Mouse (Mus musculus) right cerebral cortex, postnatal 4 days (tissue): ENCODE measurements around the gene Isg20.

ENCODE experiments used
- DNase-seq: peaks from one replicate; pipeline ENCODE4 v3.0.0-alpha.2; 2022

Isg20 gene

GRCm38 (mm10) chr7:78904175-78904574 lies 9.0 kb upstream of the Isg20 start:
- DNase-seq = no peak

DNA sequence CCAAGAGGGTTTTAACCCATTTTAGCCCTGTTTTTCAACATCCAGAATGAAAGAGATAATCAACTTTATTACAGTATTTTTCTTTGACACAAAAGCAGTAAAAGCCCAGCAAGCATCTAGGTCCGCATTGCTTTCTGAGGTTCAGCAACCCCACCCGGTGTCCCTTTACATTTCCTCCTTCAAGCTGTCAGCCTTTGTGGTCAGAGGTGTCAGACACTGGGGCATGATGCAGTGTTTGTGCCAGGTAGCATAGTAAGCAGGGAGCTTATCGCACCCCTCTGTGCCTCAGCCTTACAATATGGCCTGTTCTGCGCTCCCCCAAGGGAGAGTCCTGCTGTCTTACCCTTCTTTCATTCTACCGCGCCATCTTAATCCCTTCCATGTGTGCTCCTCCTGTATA lies 4.2 kb upstream of the Isg20 start:
- no peak for DNase-seq

DNA sequence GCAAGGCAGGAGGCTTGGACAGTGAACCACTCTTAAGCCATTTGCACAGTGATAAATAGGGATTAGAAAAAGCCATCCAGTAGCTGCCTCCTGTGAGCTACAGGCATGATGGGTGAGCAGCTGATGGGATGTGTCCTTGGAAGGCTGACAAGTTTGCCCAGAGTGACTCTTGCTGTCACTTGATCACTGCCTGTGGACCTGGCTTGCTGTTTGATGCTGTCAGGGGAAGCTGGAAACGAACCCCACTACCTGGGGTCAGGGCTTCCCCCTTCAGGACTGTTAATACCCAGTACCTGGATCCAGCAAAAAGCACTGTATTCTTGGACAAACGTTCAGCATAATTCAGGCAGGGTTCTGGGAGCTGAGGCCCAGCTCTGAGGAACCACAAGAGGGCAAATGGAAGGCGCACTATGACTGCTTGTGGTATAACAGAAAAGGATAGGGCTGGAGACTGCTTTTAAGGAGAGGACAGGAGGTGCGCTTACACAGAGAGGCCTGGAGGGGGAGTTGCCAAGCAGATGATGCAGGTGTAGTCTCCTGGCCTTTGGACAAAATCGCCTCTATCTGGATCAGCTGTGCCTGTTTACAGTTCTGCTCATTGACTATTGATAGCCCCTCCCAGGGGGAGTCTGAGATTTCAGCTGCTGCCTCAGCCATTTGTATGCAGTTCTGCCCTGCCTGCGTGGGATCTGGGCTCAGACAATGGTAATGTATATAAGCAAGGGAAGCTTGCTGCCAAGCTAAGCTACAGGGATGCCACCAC lies 2.7 kb upstream of the Isg20 start:
- no peak for DNase-seq

GRCm38 (mm10) chr7:78911209-78911608 lies 2.0 kb upstream of the Isg20 start:
- DNase-seq = no peak

DNA sequence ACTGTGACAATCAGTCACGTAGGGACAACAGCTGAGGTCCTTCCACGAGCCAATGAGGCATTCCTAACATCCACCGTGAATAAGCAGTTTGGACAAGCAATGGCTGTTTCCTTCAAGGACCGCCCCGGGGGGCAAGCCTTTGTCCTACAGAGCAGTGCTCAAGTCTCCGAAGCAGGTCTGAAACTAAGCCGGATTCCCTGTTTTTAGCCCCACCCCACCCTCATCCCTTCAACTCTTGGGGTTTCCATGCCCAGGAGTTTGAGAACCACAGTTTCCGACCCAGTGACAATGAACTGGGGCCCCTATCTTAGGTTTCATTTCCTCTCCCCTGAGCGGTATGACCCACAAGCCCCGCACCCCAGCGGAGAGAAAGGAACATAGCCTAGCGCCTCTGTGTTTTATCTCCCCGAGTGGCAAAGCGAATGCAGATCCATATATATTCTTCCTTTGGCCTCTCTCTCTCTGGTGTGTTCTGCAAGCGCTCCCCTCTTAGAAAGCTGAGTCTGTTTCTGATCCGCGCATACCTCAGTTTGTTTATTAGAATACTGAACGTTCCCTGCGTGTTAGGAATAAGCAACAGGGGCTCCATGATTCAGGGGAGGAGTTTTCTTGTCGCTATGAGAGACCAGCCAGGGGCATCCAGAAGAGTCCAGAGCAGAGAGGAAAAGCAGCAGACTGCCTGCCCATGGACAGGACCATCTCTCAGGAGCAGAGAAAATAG lies 811 bp upstream of the Isg20 start:
- DNase-seq = no peak

DNA sequence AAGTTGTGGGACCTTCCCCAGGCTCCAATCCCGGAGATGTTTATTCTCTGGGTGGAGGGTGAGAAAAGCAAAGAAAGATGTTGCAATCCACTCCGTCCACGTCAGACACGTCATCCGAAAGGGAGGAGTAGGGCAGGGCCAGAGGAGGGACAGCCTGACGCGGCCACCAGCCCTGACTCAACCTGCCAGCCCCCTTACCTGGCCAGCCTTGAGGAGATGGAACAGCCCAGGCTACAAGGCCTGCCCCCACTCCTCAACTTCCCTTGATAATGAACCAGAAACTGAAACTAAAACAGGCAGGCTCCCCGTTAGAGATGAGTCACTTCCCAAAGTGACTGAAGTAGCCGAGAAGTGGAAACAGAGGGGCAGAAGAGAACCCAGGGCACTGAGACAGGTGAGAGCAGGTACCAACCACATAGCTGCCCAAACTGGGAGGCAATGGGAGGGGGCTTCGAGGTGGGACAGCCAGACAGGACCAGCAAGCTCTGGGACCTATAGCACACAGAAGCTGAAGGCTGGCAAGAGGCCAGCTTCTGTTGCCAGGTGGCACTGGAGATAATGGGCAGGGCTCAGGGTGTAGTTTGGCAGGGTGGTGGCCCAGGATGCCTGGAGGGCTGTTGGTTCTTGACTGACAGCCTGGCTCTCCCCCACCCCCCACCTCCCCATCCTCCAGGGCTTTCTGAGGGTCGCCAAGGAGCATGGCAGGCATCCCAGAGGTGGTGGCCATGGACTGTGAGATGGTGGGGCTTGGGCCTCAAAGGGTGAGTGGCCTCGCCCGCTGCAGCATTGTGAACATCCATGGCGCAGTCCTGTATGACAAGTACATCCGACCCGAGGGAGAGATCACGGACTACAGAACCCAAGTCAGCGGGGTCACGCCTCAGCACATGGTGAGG lies 673 bp downstream of the Isg20 start:
- no peak for DNase-seq

- DNase-seq = no peak
These were observed 1.3 kb downstream of the Isg20 start for GRCm38 (mm10) chr7:78914545-78914845.

DNA sequence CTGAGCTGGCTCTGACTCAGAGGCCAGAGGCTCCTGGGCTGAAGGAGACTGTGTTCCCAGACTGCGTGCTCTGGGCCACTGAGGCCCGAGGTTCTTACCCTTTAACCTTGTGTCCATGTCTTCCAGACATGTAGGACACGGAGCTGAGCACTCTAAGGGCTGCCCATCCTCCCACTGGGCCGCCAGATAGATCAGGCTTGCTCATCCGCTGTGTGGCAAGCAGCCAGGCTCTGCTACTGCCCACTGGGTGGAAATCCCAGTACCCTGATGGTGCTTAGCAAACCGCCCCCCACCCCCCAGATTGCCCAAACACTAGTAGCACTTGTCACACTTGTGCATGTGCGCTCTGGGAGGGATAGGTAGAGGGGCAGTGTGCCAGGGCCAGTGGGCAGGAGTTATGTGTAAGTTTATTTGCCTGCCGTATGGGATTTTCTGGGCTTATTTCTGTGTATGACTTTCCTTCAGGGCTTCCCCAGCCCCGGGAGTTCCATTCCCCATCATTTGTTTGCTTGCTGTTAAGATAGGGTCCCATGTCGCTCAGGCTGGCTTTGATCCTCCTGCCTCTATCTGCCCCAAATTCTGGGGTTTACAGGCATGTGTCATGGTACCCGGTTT lies 1.8 kb downstream of the Isg20 start:
- DNase-seq = no peak

GRCm38 (mm10) chr7:78918686-78919085 lies 5.5 kb downstream of the Isg20 start:
- DNase-seq = no peak

DNA sequence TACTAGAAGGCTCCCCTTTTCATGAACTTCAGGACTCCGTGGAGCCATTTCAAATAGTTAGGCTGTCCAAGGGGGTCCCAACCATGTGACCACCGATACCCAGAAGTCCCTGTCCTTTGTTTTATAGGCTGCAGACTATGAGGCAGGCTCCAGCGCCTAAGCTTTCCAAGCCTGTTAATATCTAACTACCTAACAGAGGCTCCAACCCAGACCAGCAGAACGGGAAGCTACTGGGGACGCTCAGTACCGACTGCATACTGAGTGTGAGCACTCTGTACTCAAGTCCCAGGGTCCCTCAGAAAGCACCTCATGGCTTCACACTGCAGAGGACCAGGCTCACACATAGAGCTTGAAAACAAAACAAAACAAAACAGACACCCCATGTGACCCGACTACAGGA lies 9.3 kb downstream of the Isg20 start:
- no peak for DNase-seq

GRCm38 (mm10) chr7:78924300-78924699 lies 11.1 kb downstream of the Isg20 start:
- peak; percentile 80 for DNase-seq

DNA sequence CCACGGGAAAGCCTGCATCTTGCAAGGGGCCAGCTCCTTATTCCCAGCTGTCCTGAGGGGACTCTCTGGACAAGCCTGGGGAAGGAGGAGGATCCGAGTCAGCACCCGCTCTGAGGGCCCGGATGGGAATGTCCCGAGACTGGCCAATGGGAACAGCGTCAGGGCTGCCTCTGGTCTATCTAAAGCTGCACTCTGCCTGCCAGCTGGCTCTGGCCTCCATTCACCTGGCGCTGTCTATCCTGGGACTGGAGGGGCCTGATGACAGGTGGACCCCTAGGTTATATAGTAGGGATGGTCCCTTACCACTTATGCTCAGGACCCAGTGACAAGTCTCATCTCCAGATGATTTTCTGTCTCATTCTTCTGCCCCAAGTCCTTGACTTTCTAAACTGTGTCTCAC lies 11.6 kb downstream of the Isg20 start:
- no peak for DNase-seq

GRCm38 (mm10) chr7:78925680-78926079 lies 12.5 kb downstream of the Isg20 start:
- DNase-seq = no peak

- no peak for DNase-seq
These were observed 12.9 kb downstream of the Isg20 start for GRCm38 (mm10) chr7:78926156-78926555.

- DNase-seq = no peak
These were observed 14.0 kb downstream of the Isg20 start for GRCm38 (mm10) chr7:78927266-78927665.

DNA sequence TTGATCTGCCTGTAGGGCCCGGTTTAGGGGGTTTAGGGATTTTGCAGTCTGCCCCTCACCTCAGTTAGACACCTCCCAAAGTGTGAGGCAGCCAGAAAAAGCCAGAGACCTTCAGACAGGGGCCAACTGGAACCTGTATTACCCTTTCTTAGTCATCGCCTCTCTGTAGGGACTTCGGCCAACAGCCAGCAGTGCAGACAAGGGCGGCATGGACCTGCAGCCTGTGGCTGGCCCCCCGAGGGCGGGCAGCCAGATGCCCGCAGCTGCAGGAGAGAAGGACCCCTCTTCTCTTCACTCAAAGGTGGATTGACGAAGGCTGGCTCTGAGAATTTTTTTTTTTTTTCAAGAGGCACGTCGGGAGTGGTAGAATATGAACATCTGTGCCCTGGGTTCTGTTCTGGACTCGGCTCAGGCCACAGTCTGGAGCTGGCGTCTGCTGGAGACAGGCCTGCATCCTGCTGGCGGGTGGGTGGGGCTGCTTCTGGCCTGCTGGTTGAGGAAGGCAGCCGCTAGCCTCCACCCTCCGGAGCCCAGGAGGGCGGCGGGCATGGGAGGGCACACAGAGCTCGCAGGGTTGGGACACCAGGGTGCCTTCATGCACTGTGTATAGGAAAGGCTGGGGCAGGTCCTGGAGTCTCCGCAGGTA lies 25.9 kb downstream of the Isg20 start:
- no peak for DNase-seq

DNA sequence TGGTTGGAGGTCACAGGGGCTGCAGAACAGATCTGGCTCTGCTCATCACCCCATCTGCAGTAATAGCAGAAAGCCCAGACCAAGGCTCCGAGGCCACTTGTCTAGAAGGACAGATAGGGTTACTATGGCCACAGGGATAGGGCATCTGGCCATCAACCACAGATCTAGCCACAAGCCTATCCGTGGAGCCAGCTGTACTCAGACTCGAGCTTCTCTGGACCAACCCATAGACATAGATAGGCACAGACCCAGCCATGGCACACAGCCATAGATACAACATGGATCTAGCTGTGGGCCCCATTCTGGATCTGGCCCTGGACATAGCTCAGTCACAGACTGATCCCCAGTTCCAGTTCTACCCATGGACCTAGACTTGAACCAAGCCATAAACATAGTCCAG lies 27.7 kb downstream of the Isg20 start:
- DNase-seq = no peak

- DNase-seq = no peak
These were observed 29.3 kb downstream of the Isg20 start for GRCm38 (mm10) chr7:78942544-78942943.

GRCm38 (mm10) chr7:78953886-78954572 lies 40.8 kb downstream of the Isg20 start:
- no peak for DNase-seq

- DNase-seq = no peak
These were observed 41.4 kb downstream of the Isg20 start for GRCm38 (mm10) chr7:78954619-78955018.

DNA sequence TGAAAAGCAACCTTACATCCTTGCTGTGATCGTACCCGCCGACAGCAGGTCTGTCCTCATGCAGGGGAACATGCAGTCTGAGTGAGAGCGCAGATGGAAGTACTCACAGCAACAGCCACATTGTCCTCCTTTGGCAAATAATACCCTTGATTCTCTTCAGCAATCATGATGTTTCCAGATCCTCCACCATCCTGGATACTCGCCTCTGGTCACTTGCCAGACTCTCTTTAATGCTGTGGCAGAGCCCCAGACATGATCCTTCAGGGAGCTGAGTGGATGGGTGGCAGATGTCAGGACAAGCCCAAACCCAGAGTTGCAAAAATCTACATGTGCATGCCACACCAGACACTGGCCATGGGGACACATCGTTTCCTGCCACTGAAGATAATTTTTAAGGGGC lies 41.9 kb downstream of the Isg20 start:
- DNase-seq = no peak

- DNase-seq = no peak
These were observed 45.4 kb downstream of the Isg20 start for GRCm38 (mm10) chr7:78958499-78959073.
